Mouse (Mus musculus) layer of hippocampus, postnatal 14 days (tissue): ENCODE data around the gene Acsbg1. TPM values are rescaled to one million over a fixed set of nuclear protein-coding genes. Genes with fewer than 3 reads are reported as not detected.

Experiments
- DNase-seq, 2 experiments: peaks; one replicate each; pipeline ENCODE4 v3.0.0; 2021 to 2022; ENCODE audit warnings: low spot score in 2 of 2, mixed read lengths in 1 of 2
- total RNA-seq, 2 experiments: library from RNA; stranded (reverse); gene quantifications; 2 replicates each; pipeline ENCODE4 v1.2.3; 2021

Gene Acsbg1
- total RNA-seq, 2 experiments from 2014 or later, result 115 TPM

DNA sequence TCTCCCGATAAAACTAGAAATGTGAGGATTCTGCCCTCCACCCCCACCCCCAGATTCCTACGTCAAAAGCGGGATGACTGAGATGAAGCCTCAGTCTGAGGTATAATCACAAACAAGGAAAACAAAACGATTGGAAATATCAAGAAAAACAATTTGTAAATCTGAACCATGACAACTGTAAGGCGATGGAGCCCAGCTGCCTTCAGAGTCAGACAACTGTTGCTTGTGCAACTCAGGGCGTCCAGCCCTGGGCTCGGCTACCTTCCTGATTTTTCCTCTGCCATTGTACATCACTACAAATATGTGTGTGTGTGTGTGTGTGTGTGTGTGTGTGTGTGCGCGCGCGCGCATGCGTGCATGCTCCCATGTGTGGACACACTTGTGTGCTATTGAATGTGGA, 12.2 kb upstream of the Acsbg1 start:
- no peak for DNase-seq

DNA sequence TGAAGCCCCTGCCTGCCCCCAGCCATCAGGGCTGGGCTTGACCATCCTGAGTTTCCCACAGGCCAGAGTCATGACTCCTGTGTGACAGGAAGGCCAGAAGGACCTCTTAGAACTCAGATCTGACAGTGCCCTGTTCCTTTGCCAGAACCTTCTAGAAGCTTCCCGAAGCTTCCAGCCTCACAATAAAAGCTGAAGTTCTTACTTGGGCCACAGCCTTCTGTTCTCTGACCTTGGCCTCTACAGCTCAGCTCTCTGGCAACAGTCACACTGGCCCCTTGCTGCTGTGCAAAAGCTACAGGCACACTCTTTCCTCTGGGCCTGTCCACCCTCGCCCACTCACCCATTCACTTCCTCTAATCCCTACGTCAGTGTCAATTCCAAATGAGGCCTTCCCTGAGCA, 10.3 kb upstream of the Acsbg1 start:
- DNase-seq, result no peak

DNA sequence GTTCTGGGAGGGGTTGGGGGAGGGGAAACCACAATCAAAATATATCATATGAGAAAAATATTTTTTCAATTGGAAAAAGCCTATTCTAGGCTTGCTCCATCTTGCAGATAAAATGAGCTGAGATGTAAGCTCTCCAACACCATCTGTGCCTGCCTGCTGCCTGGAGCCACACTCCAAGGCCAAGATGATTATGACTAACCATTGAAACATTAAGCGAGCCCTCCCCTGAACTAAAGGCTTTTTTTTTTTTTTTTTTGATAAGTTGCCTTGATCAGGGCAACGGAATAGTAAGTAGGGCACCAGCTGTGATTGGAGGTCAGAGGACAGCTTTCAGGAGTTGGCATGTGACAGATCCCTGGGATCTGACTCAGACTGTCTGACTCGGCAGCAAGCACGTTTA, 6.8 kb upstream of the Acsbg1 start:
- peak in 1 of 2 experiments; percentile 74 for DNase-seq

DNA sequence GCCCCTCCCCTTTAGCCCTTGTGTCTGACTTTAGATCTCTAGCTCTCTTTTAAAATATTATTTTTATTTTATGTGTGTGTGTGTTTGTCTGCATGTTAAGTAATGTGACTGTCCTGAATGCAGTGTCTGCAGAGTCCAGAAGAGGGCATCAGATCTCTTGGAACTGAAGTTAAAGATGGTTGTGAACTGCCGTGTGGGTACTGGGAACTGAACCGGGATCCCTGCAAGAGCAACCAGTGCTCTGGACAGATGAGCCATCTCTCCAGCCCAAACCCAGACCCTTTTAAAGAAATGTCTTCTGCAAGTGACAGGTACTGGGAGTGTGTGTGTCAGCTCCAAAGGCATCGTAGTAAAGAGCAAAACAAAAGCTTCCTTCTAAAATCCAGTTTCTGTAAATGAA, 4.4 kb upstream of the Acsbg1 start:
- no peak for DNase-seq

DNA sequence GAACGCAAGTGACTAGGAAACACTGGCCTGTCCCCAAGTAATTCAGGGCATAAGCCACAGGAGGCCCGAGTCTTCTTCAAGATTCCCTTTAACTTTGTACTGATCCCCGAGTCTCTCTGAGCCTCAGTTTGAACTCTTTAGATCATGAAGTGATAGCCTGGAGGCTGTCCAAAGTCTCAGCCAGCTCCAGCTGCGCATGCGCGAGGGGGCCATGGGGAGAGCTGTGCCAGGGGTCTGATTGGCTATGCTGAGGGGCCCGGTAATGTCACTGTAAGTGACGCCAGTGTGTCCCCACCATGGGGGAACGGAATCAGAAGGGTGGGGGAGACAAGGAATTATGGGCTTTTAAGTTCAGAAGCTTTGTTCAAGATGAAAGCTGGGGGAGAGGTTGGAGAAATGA, 2.7 kb upstream of the Acsbg1 start:
- DNase-seq, result peak in 1 of 2 experiments; percentile 31

DNA sequence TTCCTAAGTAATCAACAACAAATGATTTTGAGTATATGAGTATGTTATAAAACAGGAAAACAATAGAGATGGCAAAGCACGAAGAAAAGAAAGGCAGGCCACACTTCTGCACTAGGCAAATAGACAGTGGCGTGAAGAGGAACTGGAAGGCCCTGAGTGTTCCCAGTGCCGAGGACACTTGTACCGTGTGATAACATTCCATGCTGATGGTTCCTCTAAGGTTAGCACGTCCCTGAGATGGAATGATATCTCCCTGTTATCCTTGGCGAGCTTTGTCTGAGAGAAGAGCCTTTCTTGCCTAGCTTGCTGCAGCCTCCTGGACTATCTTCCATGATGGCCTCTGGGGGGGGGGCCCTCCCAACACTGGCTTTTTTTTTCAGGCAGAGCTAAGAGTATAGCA, 2.9 kb downstream of the Acsbg1 start:
- DNase-seq, result no peak

DNA sequence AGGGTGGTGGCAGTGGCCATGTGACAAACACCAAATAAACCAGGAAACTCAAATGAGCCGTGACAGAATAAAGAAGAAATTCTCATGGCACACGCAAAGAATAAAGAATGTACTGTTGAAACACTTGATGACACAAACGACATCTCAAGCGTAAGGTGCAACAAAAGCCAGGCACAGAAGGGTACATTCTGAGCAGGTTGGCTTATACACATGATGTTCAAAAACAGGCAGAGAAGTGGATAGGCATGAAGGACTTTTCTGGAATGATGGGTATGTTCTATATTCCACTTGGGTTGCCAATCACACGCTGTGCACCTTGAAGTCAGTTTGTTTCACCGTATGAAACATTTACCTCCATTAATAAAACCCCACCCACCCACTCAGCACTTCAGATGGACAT, 5.3 kb downstream of the Acsbg1 start:
- no peak for DNase-seq

DNA sequence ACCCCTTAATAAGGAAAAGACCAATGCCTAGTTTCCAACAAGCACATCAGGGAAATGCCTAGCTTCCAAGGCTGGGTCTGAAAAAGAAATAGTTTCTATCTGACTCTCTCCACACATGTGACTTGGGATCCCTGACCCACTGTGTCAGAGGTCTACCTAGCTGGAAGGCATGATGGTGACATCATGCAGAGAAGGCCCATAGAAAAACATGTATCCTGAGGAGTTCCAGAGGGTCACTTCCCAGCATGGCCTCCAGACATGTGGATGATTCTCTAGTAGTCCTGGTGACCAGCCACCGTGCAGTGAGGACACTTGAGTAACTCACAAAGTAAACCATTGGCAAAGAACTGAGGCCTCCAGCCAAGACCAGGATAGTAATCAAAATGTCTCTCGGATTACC, 5.8 kb downstream of the Acsbg1 start:
- DNase-seq, result no peak

DNA sequence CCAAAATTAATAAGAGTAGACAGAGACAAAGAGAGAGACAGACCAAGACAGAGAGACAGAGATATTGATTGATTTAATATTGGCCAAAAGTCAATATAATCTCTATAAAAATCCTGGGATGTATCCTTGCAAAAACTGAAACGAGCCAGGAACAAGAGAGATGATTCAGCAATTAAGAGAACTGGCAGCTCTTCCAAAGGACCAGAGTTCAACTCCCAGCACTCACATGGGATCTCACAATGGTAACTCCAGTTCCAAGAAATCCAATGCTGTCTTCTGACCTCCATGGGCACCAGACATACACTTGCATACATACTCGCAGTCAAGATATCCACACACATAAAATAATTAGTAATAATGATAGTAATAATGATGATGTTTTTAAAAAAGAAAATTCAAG, 8.9 kb downstream of the Acsbg1 start:
- DNase-seq, result no peak

DNA sequence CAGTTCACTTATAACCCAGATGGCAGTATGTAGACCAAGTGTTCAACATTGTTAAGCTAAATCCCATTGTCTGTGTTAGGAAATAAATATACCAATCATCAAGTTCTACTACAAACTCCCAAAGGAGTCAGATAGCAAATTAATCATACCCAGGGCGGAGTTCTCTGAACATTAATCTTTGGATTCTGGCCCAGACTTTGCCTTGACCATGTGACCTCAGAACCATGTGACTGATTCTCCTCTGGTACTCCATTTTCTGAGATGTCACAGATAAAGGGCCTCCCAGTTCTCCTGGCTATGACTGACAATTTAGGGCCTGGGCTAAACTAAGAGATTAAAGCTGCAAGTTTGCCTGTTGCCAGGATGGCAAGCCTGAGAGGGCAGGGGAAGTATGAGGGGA, 12.3 kb downstream of the Acsbg1 start:
- no peak for DNase-seq

DNA sequence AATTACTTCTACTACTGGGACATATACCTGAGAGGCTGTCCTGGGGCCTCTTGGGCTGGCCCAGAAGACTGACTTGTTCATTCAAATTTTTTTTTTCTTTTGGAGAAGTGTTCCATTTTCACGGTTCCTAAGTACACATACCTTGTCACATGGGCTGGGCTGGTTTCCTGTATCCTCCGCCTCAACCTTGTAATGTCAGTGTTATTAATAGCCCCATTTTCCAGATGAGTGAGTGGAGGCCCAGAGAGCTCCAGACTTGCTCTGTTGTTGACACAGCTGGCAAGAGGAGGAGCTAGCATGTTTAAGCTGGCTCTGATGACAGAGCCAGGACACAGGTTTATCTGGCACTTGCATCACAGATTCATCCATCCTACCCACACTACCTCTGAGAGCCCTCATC, 14.2 kb downstream of the Acsbg1 start:
- no peak for DNase-seq

DNA sequence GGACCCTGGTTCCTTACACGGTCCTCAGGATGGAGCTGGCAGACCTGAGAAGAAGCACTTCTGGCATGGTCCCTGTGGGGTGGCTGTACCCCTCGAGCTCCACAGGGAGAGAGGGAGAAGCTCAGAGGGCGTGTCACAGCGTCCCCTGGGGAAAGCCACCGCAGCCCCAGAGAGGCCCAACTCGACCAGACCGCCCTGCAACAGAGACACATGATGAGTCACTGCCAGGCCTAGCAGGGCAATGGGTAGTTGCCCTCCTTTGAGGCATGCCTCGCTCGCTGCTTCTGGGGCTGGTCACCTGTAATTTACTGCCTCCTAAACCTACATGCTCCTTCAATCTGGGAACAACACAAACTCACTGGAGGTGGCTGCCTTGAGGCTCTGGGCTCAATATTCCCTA, 15.4 kb downstream of the Acsbg1 start:
- DNase-seq, result no peak

DNA sequence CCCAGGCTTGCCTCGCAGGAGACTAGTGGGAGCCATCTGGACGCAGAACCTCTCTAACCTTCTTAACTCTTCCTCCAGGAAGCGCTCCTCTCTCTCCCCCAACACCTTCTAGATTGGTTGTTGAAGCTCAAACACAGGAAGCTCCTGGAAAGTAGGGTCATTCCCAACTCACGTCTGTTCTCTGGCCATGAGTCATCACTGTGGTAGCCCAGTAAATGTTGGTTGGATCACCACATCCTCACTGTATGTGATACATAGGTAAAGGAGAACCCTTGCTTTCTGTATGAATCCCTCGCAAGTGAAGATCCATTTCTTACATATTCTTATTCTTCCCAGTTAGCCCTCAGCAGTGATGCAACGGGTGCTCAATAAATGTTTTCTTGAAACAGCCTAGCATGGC, 16.1 kb downstream of the Acsbg1 start:
- no peak for DNase-seq

DNA sequence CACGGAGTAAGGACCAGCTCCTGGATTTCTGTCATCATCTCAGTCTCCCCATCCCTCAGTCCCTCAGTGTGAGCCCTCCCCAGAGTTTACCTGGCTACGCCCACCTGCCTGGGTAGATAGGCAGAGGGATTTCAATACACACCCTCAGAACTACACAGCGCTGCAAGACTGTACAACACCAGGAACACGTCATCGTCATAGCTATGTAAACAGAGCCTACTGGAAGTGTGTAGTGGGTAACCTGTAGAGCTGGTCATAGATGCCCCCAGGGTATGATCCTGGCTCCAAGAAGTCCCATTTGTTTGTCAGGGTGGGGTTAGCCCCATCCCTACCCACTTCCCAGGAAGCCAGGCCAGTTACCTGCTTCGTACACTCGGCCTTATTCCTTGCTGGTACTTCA, 18.5 kb downstream of the Acsbg1 start:
- DNase-seq, result no peak

DNA sequence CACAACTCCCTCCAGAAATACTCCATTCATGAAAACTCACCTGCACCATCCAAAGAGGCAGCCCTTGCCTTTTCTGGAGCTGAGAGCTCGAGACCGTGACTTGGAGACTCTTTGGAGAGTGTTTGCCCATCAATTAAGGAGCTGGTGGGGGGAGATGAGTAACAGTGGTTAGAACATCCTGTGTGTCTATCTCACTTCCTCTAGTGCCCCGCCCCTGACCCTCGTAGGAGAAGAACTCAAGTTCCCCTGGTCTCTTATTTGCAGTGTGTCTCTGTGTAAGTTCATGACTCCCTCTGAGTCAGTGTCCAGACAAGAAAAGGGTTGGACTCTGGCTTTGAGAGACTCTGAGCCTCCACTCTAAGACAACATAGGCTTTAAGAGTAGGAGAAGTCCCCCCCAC, 19.1 kb downstream of the Acsbg1 start:
- no peak for DNase-seq

DNA sequence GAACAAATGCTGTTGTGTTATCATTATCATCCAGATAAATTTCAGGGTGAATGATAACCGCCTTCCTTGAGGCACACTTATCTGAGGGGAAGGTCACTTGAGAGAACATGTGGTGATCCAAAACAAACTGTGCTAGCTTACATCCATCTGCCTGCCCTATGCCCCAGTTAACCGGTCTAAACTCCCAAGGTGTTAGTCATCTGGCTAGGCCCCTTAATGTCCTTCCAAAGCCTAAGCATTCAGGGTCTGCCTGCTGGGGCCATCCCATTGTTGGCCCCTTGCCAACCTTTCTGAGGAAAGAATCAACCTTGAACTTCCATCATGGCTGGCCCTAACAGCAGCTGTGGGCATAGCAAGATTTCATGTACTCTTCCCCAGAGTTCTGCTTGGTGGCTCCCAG, 19.5 kb downstream of the Acsbg1 start:
- no peak for DNase-seq

DNA sequence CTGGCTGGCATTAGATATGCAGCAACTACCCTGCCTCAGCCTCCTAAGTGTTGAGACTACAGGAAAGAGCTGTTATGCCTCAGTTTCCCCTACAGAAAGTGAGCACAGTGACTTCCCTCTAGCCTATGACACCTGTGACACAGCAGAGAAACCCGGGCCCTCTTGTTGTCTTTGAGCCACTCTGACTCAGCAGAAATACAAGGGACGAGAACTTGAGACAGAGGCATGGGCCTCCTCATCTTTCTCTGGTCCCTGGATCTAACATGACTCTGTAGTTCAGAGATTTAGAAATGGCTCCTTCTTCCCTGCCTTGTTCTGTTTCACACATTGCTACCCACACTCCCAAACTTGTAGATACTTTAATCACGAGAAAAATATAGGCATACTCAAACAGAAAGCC, 20.1 kb downstream of the Acsbg1 start:
- DNase-seq, result no peak

DNA sequence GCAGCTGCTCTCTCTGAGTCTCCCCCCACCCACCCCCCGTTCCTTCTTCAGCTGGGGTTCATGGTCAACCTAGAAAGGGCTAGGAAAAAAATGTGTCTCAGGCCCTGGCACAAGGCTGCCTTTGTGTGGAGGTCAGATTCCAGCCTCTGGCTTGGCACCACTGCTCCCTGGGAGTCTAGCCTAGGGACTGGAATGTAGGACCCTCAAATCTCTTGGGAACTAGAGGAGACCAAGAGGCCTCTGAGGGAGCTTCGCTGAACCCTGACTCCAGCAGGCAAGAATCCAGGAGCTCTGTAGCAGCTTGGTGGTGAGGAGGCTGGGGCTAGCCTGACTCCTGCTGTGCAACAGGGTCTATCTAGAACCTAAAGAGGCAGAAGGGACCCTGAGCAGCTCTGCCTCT, 22.5 kb downstream of the Acsbg1 start:
- no peak for DNase-seq

DNA sequence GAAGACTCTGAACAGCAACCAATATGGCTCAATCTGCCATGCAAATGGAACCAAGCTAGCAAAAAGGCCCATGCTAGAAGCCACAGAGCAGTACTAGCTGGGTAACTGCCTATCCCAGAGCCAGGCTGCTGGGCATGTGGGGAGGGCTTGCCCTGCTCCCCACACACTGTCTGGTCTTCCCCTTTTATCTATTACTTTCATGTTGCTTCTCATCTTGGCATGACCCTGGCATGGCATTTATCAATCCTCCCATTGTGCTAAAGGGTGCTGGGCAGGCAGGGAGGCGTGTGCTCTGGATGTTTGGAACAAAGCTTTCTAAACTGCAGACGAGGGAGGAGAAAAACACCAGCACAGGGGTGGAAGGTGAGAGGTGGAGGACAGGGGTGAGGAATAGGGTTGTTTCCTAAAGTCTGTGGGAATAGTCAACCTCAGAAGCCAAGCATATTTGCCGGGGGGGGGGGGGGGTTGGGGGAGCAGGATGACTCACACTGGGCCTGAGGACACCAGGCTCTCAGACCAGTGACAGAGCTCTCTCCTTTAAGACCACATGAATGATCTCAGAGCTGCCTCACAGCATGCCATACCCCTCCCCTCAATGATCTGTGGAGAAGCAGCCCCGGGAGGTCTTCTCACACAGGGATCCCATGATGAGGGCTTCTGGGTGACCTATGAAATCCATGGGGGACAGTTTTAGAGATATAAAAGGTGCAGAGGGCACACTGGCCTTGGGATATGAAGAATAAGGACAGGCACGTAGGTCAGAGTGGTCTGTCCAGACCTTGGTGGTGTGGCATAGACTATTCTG, 24.0 kb downstream of the Acsbg1 start:
- no peak for DNase-seq

DNA sequence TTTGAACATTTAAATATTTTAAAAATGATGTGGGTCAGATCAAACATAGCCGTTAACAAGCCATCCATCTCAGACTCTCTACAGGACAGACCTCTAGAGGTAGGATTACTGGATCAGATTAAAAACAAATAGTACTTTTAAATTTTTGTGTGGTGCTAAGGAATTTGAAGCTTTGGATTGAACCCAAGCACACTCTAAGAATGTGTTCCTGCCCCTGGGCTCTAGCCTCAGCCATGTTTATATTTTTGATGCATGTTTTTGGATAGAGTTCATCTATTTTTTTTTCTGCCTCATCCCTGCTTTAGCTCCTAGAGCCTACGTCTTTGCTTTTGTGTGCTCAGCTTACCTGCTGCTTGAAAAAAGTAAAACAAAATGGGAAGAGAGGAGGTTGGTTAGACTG, 28.3 kb downstream of the Acsbg1 start:
- DNase-seq, result no peak

DNA sequence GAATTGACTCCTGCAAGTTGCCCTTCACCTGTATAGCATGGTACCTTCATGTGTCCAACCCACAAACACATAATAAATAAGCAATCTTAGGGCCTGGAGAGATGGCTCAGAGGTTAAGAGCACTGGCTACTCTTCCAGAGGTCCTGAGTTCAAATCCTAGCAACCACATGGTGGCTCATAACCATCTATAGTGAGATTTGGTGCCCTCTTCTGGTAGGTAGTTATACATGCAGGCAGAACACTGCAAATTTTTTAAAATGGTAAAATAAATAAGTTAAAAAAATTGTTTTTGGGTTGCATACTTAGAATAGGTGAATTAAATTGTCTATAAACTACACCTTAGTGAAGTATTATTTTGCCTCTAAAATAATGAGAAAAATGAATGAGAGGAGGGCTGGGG, 30.8 kb downstream of the Acsbg1 start:
- DNase-seq, result no peak

DNA sequence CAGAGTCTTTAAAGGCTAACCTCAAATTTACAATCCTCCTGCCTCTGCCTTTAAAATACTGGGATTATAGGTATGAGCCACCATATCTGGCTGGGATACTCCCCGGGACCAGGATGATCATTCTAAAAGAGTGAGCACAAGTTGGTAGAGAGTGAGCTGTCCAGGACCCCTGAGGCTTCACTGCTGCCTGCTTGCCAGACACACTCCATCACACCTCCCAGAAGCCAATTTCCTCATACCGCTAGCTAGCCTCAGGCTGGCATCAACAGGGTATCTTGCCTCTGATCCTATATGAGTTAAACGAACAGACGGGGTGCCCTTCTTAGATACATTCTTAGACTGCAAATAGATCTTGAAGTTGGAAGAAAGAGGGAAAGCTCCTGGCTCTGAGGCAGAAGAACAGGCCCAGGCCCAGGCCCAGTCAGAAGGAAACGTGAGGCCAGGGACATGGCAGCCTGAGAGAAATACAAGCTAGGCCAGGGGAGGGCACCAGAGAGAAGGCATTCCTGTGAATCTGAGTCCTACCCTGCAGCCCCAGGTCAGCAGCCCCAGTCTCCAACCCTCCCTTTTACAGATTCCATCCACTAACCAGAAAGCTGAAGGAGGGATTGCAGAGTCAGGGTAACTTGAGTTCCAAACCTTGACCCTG, 31.9 kb downstream of the Acsbg1 start:
- no peak for DNase-seq

DNA sequence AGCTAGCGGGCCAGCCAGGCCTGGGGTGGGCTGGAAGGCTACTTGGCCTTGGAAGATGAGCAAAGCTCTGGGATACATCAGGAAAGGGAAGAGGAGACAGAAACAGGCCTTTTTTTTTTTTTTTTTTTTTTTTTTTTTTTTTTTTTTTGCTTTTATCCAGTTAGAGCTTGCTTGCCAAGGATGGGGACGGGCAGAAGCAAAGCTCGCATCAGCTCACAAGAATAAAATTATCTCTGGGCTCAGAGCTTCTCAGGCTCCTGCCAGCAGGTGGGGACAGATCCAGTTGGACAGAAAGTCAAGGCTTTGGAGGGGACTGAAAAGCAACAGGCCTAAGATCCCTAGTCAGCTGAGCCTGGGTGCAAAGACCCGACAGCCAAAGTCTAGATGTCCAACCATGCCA, 32.9 kb downstream of the Acsbg1 start:
- peak in 1 of 2 experiments; percentile 31 for DNase-seq
